Mouse (Mus musculus) olfactory bulb, adult 2 months (tissue): ENCODE measurements at regions not wholly inside any gene's neighbourhood (a gene's known extent, or its start where the extent isn't known, plus 50 kb on each side); places are given as distances from the start of the nearest gene placed in this dataset.

Experiments
- CTCF ChIP-seq: fragments of 200-500 bp; IDR thresholded peaks from 2 replicates; pipeline ENCODE4 v1.5.1; 2012; ENCODE audit warnings: low read depth, mild to moderate bottlenecking, low read length, moderate library complexity; ENCODE audit not compliant: insufficient read depth
- POLR2A ChIP-seq: fragments of 200-500 bp; IDR thresholded peaks from 2 replicates; pipeline ENCODE4 v1.6.1; 2012; ENCODE audit warnings: mild to moderate bottlenecking, low read depth, low read length, moderate library complexity; ENCODE audit not compliant: insufficient read depth

DNA sequence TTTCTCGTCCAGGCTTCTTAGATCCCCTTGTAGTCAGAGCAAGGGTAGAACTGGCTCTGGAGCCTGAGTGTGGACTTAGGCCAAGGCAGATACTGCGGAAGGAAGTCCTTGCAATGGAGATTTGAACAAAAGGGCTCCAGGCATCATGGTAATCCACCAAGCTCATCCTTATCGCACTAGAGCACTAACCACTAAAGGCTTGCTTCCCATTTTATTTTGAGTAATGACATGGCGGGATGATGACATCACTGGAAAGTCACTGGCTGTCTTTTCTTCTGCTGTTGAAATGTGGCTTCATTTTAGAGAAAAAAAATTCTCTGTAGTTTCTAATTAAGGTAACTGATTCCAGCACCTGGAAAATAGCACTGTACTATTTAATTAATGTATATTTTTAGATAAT, 137.4 kb upstream of the Cnr1 start:
- TF ChIP-seq CTCF (no peak), POLR2A (no peak)
